Mouse (Mus musculus) lung, adult 18-20 months (tissue): ENCODE results near the gene Vasn.

Experiments used
- DNase-seq, 2 experiments: peaks; one replicate each; pipeline ENCODE4 v3.0.0; 2022; ENCODE audit warnings: mixed read lengths in 2 of 2

Gene Vasn

GRCm38 (mm10) chr16:4643670-4644419 lies 4.1 kb downstream of the Vasn start:
- peak; percentile 88 to 92 for DNase-seq

- DNase-seq, result no peak
Observed at GRCm38 (mm10) chr16:4645867-4646266, 6.1 kb downstream of the Vasn start.

- DNase-seq, result no peak
Observed at GRCm38 (mm10) chr16:4646831-4647230, 7.1 kb downstream of the Vasn start.

GRCm38 (mm10) chr16:4647651-4648141 lies 8.0 kb downstream of the Vasn start:
- DNase-seq, result peak in 1 of 2 experiments; percentile 52

GRCm38 (mm10) chr16:4648416-4649023 lies 8.8 kb downstream of the Vasn start:
- no peak for DNase-seq

GRCm38 (mm10) chr16:4649211-4649610 lies 9.5 kb downstream of the Vasn start:
- no peak for DNase-seq

- DNase-seq, result no peak
Observed at GRCm38 (mm10) chr16:4649692-4650091, 10.0 kb downstream of the Vasn start.

GRCm38 (mm10) chr16:4650161-4650560 lies 10.4 kb downstream of the Vasn start:
- no peak for DNase-seq

GRCm38 (mm10) chr16:4651081-4651480 lies 11.3 kb downstream of the Vasn start:
- DNase-seq, result no peak

GRCm38 (mm10) chr16:4651624-4652023 lies 11.9 kb downstream of the Vasn start:
- DNase-seq, result no peak

GRCm38 (mm10) chr16:4652707-4653416 lies 13.1 kb downstream of the Vasn start:
- DNase-seq, result peak in 1 of 2 experiments; percentile 70

- no peak for DNase-seq
Observed at GRCm38 (mm10) chr16:4654706-4655105, 15.0 kb downstream of the Vasn start.

- DNase-seq, result peak in 1 of 2 experiments; percentile 58
Observed at GRCm38 (mm10) chr16:4655251-4655734, 15.6 kb downstream of the Vasn start.

- no peak for DNase-seq
Observed at GRCm38 (mm10) chr16:4655764-4656570, 16.2 kb downstream of the Vasn start.

- no peak for DNase-seq
Observed at GRCm38 (mm10) chr16:4656571-4657081, 16.9 kb downstream of the Vasn start.

- no peak for DNase-seq
Observed at GRCm38 (mm10) chr16:4658781-4659245, 19.1 kb downstream of the Vasn start.

- no peak for DNase-seq
Observed at GRCm38 (mm10) chr16:4659326-4659725, 19.6 kb downstream of the Vasn start.

- no peak for DNase-seq
Observed at GRCm38 (mm10) chr16:4661605-4662004, 21.9 kb downstream of the Vasn start.

- DNase-seq, result no peak
Observed at GRCm38 (mm10) chr16:4663806-4664205, 24.1 kb downstream of the Vasn start.

GRCm38 (mm10) chr16:4665726-4666125 lies 26.0 kb downstream of the Vasn start:
- no peak for DNase-seq

- peak; percentile 78 to 85 for DNase-seq
Observed at GRCm38 (mm10) chr16:4667190-4667808, 27.6 kb downstream of the Vasn start.

- DNase-seq, result no peak
Observed at GRCm38 (mm10) chr16:4670317-4670716, 30.6 kb downstream of the Vasn start.
